Mouse (Mus musculus): Measurements from ENCODE around the gene Ndufa3. TPM values are rescaled to one million over a fixed set of nuclear protein-coding genes. Genes with fewer than 3 reads are reported as not detected.

Ndufa3 gene
- polyA plus RNA-seq, 1 experiment from 2014 or later, result 703 TPM

Small RNA genes lying within 50 kb of the gene (microRNA-seq; reads per million reads assigned to microRNA genes)
- gene Gm25100 (not detected), gene Mir3572 (3.7 reads per million, percentile 15 among the genes with 10 or more reads in this experiment)

Other genes starting within 250 kb of the Ndufa3 start
- 0.71 and 0.86 TPM in 2 replicates for gene Cacng8, start 226.7 kb upstream of the Ndufa3 start, polyA plus RNA-seq (2015; fragmentation: Nextera tagmentation; extraction: Ambion mirVana)
- 16.8 and 18.3 TPM in 2 replicates for gene Cacng6, start 193.2 kb upstream of the Ndufa3 start, polyA plus RNA-seq (2015; fragmentation: Nextera tagmentation; extraction: Ambion mirVana)
- not detected in 2 replicates for gene Tarm1, start 114.7 kb upstream of the Ndufa3 start, polyA plus RNA-seq (2015; fragmentation: Nextera tagmentation; extraction: Ambion mirVana)
- gene Oscar, start 1.2 kb upstream of the Ndufa3 start, polyA plus RNA-seq (2015; fragmentation: Nextera tagmentation; extraction: Ambion mirVana), result 0.15 TPM in 1 of 2 replicates, not detected in the other
- 13.5 and 15.1 TPM in 2 replicates for gene Tfpt, start 12.6 kb downstream of the Ndufa3 start, polyA plus RNA-seq (2015; fragmentation: Nextera tagmentation; extraction: Ambion mirVana)
- gene Prpf31, start 12.6 kb downstream of the Ndufa3 start, polyA plus RNA-seq (2015; fragmentation: Nextera tagmentation; extraction: Ambion mirVana), result 60.9 and 69.9 TPM in 2 replicates
- gene Cnot3, start 27.9 kb downstream of the Ndufa3 start, polyA plus RNA-seq (2015; fragmentation: Nextera tagmentation; extraction: Ambion mirVana), result 31.1 and 33.3 TPM in 2 replicates
- 17.0 and 18.3 TPM in 2 replicates for gene Leng1, start 48.5 kb downstream of the Ndufa3 start, polyA plus RNA-seq (2015; fragmentation: Nextera tagmentation; extraction: Ambion mirVana)
- gene Tmc4, start 60.2 kb downstream of the Ndufa3 start, polyA plus RNA-seq (2015; fragmentation: Nextera tagmentation; extraction: Ambion mirVana), result 4.0 and 4.6 TPM in 2 replicates
- 194 and 226 TPM in 2 replicates for gene Tsen34, start 75.5 kb downstream of the Ndufa3 start, polyA plus RNA-seq (2015; fragmentation: Nextera tagmentation; extraction: Ambion mirVana)
- 35.5 and 40.7 TPM in 2 replicates for gene Mboat7, start 76.2 kb downstream of the Ndufa3 start, polyA plus RNA-seq (2015; fragmentation: Nextera tagmentation; extraction: Ambion mirVana)
- gene Rps9, start 86.6 kb downstream of the Ndufa3 start, polyA plus RNA-seq (2015; fragmentation: Nextera tagmentation; extraction: Ambion mirVana), result 844 and 931 TPM in 2 replicates
- gene Pirb, start 103.0 kb downstream of the Ndufa3 start, polyA plus RNA-seq (2015; fragmentation: Nextera tagmentation; extraction: Ambion mirVana), result 0.27 and 0.32 TPM in 2 replicates
- gene Gm15448, start 208.3 kb downstream of the Ndufa3 start, polyA plus RNA-seq (2015; fragmentation: Nextera tagmentation; extraction: Ambion mirVana), result not detected in 2 replicates
- 0.10 TPM in 1 of 2 replicates, not detected in the other for gene Pira2, start 227.7 kb downstream of the Ndufa3 start, polyA plus RNA-seq (2015; fragmentation: Nextera tagmentation; extraction: Ambion mirVana)